Mouse (Mus musculus): ENCODE data around the gene Lrrc71. TPM values are rescaled to one million over a fixed set of nuclear protein-coding genes. Genes with fewer than 3 reads are reported as not detected.

Gene Lrrc71
- not detected for polyA plus RNA-seq (2014; fragmentation: Illumina TruSeq; extraction: RNeasy Lipid Tissue Mini Kit (QIAGEN cat#74804); ENCODE audit: low replicate concordance)

DNA sequence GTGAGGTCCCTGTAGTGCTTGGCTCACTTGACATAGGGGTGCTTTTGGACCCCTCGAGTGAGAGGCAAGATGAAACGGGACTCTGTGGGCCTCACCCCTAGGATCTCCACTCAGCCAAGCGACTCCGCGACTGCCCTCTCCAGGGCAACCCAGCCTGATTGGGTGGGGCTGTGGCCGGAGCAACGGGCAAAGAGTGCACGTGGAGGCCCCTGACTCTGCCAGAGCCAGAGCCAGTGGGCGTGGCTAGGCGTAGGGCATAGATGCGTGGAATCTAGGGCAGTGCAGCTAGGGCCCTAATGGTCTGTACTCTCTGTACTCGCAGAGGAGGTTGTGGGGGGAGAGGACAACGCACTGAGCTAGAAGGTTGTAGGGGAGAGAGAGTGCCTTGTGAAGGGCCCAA is at the start of gene Lrrc71:
Gene Lrrc71 (minus strand): TSS at position 195 of the 400 bp plus-strand sequence.

DNA sequence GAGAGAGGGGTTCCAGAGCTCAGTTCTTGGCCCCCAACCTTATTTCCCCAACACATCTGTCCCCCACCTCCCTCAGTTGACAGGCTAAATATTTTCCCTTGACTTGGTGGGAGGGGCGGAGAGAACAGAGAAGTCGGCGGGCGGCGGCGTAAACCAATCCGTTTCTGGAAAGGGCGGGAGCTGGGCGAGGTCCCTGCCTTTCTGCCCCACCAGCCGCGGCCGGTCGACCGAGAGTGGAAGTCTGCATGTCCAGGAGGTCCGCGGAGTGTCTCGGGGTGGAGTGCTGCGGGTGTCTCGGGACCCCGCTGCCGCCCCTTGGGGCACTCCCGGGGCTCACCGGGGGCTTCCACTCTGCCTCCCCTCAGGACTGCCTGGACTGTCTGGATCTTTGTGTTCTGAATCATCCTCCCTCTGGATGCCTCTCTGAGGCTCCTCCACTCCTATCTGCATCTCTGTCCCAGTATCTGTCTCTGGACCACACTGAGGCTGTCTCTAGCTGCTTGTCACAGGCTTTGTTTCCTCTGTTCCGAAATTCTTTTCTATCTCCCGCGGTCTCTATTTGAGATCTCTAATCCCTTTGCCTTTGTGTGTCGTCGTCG is 48.4 kb upstream of the Lrrc71 start, which contains the start of gene Insrr:
Gene Insrr (plus strand): TSS at position 216 of the 599 bp plus-strand sequence.

DNA sequence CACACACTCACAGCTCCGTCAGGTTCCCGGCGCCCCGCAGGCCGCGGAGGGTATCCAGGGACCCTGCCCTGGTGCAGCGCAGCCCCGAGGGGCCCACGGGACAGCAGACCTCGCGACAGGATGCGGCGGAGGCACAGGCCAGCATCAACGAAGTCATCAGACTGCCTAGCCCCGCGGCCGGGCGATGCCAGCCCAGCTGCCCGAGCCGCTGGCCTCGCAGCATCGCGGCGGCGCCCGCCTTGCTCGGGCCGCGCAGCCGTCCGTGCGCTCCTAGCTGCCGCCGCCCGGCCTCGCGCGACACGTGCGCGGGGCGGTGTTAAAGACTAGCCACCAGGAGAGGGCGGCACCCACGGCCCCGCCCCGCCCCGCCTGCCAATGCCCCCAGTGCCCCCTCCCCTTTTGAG is 46.5 kb upstream of the Lrrc71 start, which contains the start of gene Ntrk1:
Gene Ntrk1 (minus strand): TSS at position 241 of the 404 bp plus-strand sequence.

Other genes with a start within 250 kb of the Lrrc71 start
- gene Etv3, start 223.2 kb downstream of the Lrrc71 start, polyA plus RNA-seq (2014; fragmentation: Illumina TruSeq; extraction: RNeasy Lipid Tissue Mini Kit (QIAGEN cat#74804); ENCODE audit: low replicate concordance), result 28.4 TPM
- gene Arhgef11, start 131.1 kb downstream of the Lrrc71 start, polyA plus RNA-seq (2014; fragmentation: Illumina TruSeq; extraction: RNeasy Lipid Tissue Mini Kit (QIAGEN cat#74804); ENCODE audit: low replicate concordance), result 18.1 TPM
- not detected for gene Ntrk1, start 46.5 kb upstream of the Lrrc71 start, polyA plus RNA-seq (2014; fragmentation: Illumina TruSeq; extraction: RNeasy Lipid Tissue Mini Kit (QIAGEN cat#74804); ENCODE audit: low replicate concordance)
- gene Insrr, start 48.3 kb upstream of the Lrrc71 start, polyA plus RNA-seq (2014; fragmentation: Illumina TruSeq; extraction: RNeasy Lipid Tissue Mini Kit (QIAGEN cat#74804); ENCODE audit: low replicate concordance), result not detected
- gene Pear1, start 75.7 kb upstream of the Lrrc71 start, polyA plus RNA-seq (2014; fragmentation: Illumina TruSeq; extraction: RNeasy Lipid Tissue Mini Kit (QIAGEN cat#74804); ENCODE audit: low replicate concordance), result 0.26 TPM
- 0.41 TPM for gene Sh2d2a, start 98.1 kb upstream of the Lrrc71 start, polyA plus RNA-seq (2014; fragmentation: Illumina TruSeq; extraction: RNeasy Lipid Tissue Mini Kit (QIAGEN cat#74804); ENCODE audit: low replicate concordance)
- 1.0 TPM for gene Prcc, start 137.0 kb upstream of the Lrrc71 start, polyA plus RNA-seq (2014; fragmentation: Illumina TruSeq; extraction: RNeasy Lipid Tissue Mini Kit (QIAGEN cat#74804); ENCODE audit: low replicate concordance)
- 96.9 TPM for gene Hdgf, start 157.7 kb upstream of the Lrrc71 start, polyA plus RNA-seq (2014; fragmentation: Illumina TruSeq; extraction: RNeasy Lipid Tissue Mini Kit (QIAGEN cat#74804); ENCODE audit: low replicate concordance)
- 154 TPM for gene Mrpl24, start 170.9 kb upstream of the Lrrc71 start, polyA plus RNA-seq (2014; fragmentation: Illumina TruSeq; extraction: RNeasy Lipid Tissue Mini Kit (QIAGEN cat#74804); ENCODE audit: low replicate concordance)
- gene Isg20l2, start 181.7 kb upstream of the Lrrc71 start, polyA plus RNA-seq (2014; fragmentation: Illumina TruSeq; extraction: RNeasy Lipid Tissue Mini Kit (QIAGEN cat#74804); ENCODE audit: low replicate concordance), result 19.9 TPM
- gene Rrnad1, start 182.1 kb upstream of the Lrrc71 start, polyA plus RNA-seq (2014; fragmentation: Illumina TruSeq; extraction: RNeasy Lipid Tissue Mini Kit (QIAGEN cat#74804); ENCODE audit: low replicate concordance), result 5.8 TPM
- not detected for gene Crabp2, start 200.0 kb upstream of the Lrrc71 start, polyA plus RNA-seq (2014; fragmentation: Illumina TruSeq; extraction: RNeasy Lipid Tissue Mini Kit (QIAGEN cat#74804); ENCODE audit: low replicate concordance)
- 2.1 TPM for gene Nes, start 222.5 kb upstream of the Lrrc71 start, polyA plus RNA-seq (2014; fragmentation: Illumina TruSeq; extraction: RNeasy Lipid Tissue Mini Kit (QIAGEN cat#74804); ENCODE audit: low replicate concordance)

All from small intestine, adult 10 weeks (tissue).